Mouse (Mus musculus) kidney, adult 2 months (tissue): ENCODE data around the gene Rora.

Experiments used
- CTCF ChIP-seq: fragments of 200-500 bp; conservative IDR thresholded peaks from 2 replicates; pipeline ENCODE4 v1.5.1; 2011; ENCODE audit warnings: low read depth, mild to moderate bottlenecking, control low read depth, low read length, moderate library complexity, mixed read lengths; ENCODE audit not compliant: insufficient read depth, insufficient read length
- POLR2A ChIP-seq: fragments of 200-500 bp; IDR thresholded peaks from one replicate; pipeline ENCODE4 v1.6.1; 2011; ENCODE audit warnings: low read depth, low read length, control low read depth

DNA sequence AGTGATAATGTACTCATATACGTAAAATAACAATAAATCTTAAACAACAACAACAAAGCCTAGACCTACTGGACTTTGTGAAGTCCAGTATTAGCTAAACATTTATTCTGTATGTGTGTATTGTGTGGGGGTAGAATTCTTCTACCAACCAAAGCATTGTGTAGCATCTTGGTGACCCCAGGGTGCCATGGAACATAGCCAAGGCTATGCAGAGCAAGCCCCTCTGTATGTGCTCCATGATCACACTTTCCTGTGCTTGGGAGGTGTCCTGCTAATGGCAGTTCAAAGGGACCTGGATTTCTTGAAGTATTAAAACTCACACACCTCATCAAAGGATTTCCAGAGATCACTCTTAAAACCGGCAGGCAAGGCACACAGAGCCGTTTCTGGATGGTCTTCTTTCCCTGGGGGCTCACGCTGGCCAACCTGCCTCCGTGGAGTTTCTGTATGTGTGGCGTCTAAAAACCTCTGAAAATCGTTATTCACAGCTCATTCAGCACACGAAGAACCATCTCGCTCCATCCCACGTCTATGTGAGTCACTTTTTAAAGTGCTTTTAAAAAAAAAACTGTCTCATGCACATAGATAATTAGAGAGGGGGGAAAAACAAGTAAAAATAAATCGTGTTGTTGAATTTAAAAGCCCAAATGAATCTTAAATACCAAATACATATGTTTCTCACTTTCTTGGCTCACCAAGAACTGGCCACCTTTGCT, 92.5 kb downstream of the Rora start:
- no peak for TF ChIP-seq CTCF
- TF ChIP-seq POLR2A, result no peak
